Mouse (Mus musculus) forebrain, embryonic 15.5 days (tissue): ENCODE measurements around the gene Tjap1. TPM values are rescaled to one million over a fixed set of nuclear protein-coding genes. Genes with fewer than 3 reads are reported as not detected.

Experiments used
- ATAC-seq: fragments of 200-750 bp; cut with Nextera tagmentation; replicated peaks from 2 replicates; pipeline ENCODE4 v1.8.0; 2017; ENCODE audit warnings: mild to moderate bottlenecking, moderate TSS enrichment, moderate library complexity
- H3K27ac ChIP-seq: fragments of 300-500 bp; sonication (generic); replicated peaks from 2 replicates; pipeline ENCODE4 v1.5.1; 2015; ENCODE audit warnings: mild to moderate bottlenecking, inconsistent platforms
- H3K27me3 ChIP-seq: fragments of 300-500 bp; sonication (generic); 2 replicates; pipeline ENCODE4 v1.6.1; 2015; ENCODE audit warnings: inconsistent platforms
- H3K36me3 ChIP-seq: fragments of 300-500 bp; sonication (generic); 2 replicates; pipeline ENCODE4 v1.6.1; 2015; ENCODE audit warnings: mild to moderate bottlenecking, inconsistent platforms
- H3K4me1 ChIP-seq: fragments of 300-500 bp; sonication (generic); 2 replicates; pipeline ENCODE4 v1.6.1; 2015; ENCODE audit warnings: inconsistent platforms
- H3K4me2 ChIP-seq: fragments of 300-500 bp; sonication (generic); replicated peaks from 2 replicates; pipeline ENCODE4 v1.6.1; 2015; ENCODE audit warnings: mild to moderate bottlenecking, inconsistent platforms
- H3K4me3 ChIP-seq: fragments of 300-500 bp; sonication (generic); 2 replicates; pipeline ENCODE4 v1.5.1; 2015; ENCODE audit warnings: mild to moderate bottlenecking, inconsistent platforms
- H3K9ac ChIP-seq: fragments of 300-500 bp; sonication (generic); replicated peaks from 2 replicates; pipeline ENCODE4 v1.6.1; 2015; ENCODE audit warnings: mild to moderate bottlenecking, inconsistent platforms
- H3K9me3 ChIP-seq: fragments of 300-500 bp; sonication (generic); 2 replicates; pipeline ENCODE4 v1.6.1; 2016; ENCODE audit warnings: inconsistent platforms
- WGBS: fragments of 180-500 bp; shearing (Covaris S2); methylation state at CpG from one replicate; pipeline ENCODE4 v1.1.7; 2015; ENCODE audit warnings: mixed read lengths; 5-methylcytosine and 5-hydroxymethylcytosine counted together
- polyA plus RNA-seq: library from polyadenylated mRNA; unstranded; fragments of >200 nt; fragmentation: Nextera tagmentation; extraction: Ambion mirVana; gene quantifications from 2 replicates; pipeline ENCODE4 v1.2.1, GENCODE M21; 2015

Tjap1 gene
- polyA plus RNA-seq, 1 experiment from 2014 or later: 31.5 TPM

- 91% methylated on average over 9 of the region's 9 CpGs for WGBS
- H3K27me3 ChIP-seq: peaks cover 3% of the 10 kb centered on the region; the same call in 1 of the 2 replicates
- peaks cover 6% of the 10 kb centered on the region; the same call in 1 of the 2 replicates for H3K36me3 ChIP-seq
These were observed 21.4 kb upstream of the Tjap1 start for GRCm38 (mm10) chr17:46304184-46304583.

GRCm38 (mm10) chr17:46301892-46302291, 19.1 kb upstream of the Tjap1 start:
- no peaks in the 10 kb centered on the region for H3K9me3 ChIP-seq
- peaks cover 15% of the 10 kb centered on the region for H3K4me1 ChIP-seq
- no peak overlapping the region for H3K9ac ChIP-seq
- WGBS: 78% methylated on average over 12 of the region's 12 CpGs
- H3K4me3 ChIP-seq: no peak overlapping the region
- H3K27me3 ChIP-seq: peaks cover 6% of the 10 kb centered on the region
- ATAC-seq: no peak
- H3K36me3 ChIP-seq: peaks cover 6% of the 10 kb centered on the region; the same call in 1 of the 2 replicates
- no peak overlapping the region for H3K4me2 ChIP-seq
- no peak overlapping the region for H3K27ac ChIP-seq

More at GRCm38 (mm10) chr17:46304184-46304583, 21.4 kb upstream of the Tjap1 start:
- H3K9ac ChIP-seq: no peak overlapping the region
- no peak overlapping the region for H3K27ac ChIP-seq
- no peak for ATAC-seq
- H3K4me3 ChIP-seq: no peak overlapping the region
- no peaks in the 10 kb centered on the region for H3K4me1 ChIP-seq
- H3K4me2 ChIP-seq: no peak overlapping the region
- H3K9me3 ChIP-seq: no peaks in the 10 kb centered on the region

DNA sequence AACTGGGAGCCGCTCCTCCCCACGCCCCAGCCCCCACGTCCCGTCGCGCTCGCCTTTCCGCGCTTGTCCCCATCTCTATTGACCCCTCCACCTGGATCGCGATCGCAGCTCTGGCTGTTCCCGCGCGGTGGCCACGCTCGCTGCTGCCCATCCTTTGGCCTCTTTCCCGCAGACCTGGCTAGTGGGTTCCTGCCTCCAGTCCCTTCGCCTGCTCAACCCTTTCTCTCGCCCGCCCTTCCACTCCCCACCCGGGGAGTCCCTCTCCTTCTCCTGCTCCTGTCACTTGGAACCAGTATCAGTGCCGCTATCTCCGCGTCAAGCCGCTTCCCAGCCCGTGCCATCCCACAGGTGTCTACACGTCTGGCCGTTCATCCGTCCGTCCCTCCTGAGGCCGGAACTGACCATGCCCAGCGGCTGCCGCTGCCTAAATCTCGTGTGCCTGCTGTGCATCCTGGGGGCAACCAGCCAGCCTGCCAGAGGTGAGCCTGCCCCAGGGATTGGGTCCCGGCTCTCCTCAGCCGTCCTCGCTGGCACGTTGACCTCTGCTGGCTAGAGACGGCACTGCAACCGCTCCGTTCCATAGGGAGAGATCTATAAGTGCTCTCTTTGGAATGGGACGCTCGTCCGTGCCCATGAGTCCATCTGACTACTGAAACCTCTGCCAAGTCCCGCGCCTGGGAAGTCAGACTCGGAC, 15.5 kb upstream of the Tjap1 start:
- peak overlapping the region; percentile 57 for H3K4me3 ChIP-seq
- peak overlapping the region; percentile 54 for H3K27ac ChIP-seq
- H3K4me2 ChIP-seq: peak overlapping the region; percentile 93
- peaks cover 32% of the 10 kb centered on the region for H3K27me3 ChIP-seq
- peak; percentile 80 for ATAC-seq
- H3K9me3 ChIP-seq: no peaks in the 10 kb centered on the region
- WGBS: under 1% methylated on average over 44 of the region's 48 CpGs
- peaks cover 4% of the 10 kb centered on the region; the same call in 1 of the 2 replicates for H3K36me3 ChIP-seq
- peaks cover 18% of the 10 kb centered on the region for H3K4me1 ChIP-seq
- H3K9ac ChIP-seq: peak overlapping the region; percentile 63

GRCm38 (mm10) chr17:46297364-46298219, 14.8 kb upstream of the Tjap1 start, which contains the start of gene Dlk2:
Dlk2 (plus strand) TSS chr17:46297421.
- Histone ChIP-seq H3K36me3 (peaks cover 4% of the 10 kb centered on the region; the same call in 1 of the 2 replicates), H3K4me3 (peak within 1 kb of the TSS; percentile 57), H3K4me1 (peaks cover 18% of the 10 kb centered on the region), H3K9me3 (no peaks in the 10 kb centered on the region), H3K4me2 (peak within 1 kb of the TSS; percentile 93), H3K27ac (peak within 1 kb of the TSS; percentile 54), H3K9ac (peak within 1 kb of the TSS; percentile 63), H3K27me3 (peaks cover 35% of the 10 kb centered on the region)
- peak; percentile 59 for ATAC-seq
- under 1% methylated on average over 68 of the region's 86 CpGs for WGBS

DNA sequence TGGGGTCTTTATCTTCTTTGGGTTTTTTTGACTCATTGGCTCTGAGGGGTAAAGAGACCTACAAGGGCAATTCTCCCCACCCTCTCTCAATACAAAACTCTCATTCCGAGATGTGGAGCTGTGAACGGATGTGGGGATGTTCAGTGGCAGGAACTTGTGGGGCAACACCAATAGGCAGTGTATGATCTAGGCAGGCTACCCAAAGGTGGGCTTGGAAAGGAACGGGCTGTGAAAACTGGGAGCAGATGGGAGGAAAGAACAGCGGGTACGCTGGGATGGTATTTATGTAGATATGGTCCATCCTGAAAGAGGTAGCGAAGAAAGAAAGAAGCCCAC, 14.2 kb upstream of the Tjap1 start:
- peak; percentile 30 for ATAC-seq
- H3K27me3 ChIP-seq: peaks cover 40% of the 10 kb centered on the region

GRCm38 (mm10) chr17:46296601-46297000, 13.8 kb upstream of the Tjap1 start:
- H3K4me2 ChIP-seq: peak overlapping the region; percentile 93; the same call in 1 of the 2 replicates
- H3K9me3 ChIP-seq: no peaks in the 10 kb centered on the region
- H3K27me3 ChIP-seq: peaks cover 40% of the 10 kb centered on the region
- H3K9ac ChIP-seq: peak overlapping the region; percentile 63; the same call in 1 of the 2 replicates
- no peaks in the 10 kb centered on the region for H3K36me3 ChIP-seq
- H3K4me1 ChIP-seq: peaks cover 18% of the 10 kb centered on the region
- WGBS: 44% methylated on average over 6 of the region's 6 CpGs
- H3K4me3 ChIP-seq: peak overlapping the region; percentile 57; the same call in 1 of the 2 replicates
- peak overlapping the region; percentile 54; the same call in 1 of the 2 replicates for H3K27ac ChIP-seq
- ATAC-seq: no peak

More for the DNA sequence above, 14.2 kb upstream of the Tjap1 start:
- Histone ChIP-seq H3K4me1 (peaks cover 18% of the 10 kb centered on the region), H3K36me3 (no peaks in the 10 kb centered on the region), H3K9ac (peak overlapping the region; percentile 63), H3K4me2 (peak overlapping the region; percentile 93), H3K27ac (peak overlapping the region; percentile 54), H3K4me3 (peak overlapping the region; percentile 57), H3K9me3 (no peaks in the 10 kb centered on the region)
- 13% methylated on average over 6 of the region's 6 CpGs for WGBS

DNA sequence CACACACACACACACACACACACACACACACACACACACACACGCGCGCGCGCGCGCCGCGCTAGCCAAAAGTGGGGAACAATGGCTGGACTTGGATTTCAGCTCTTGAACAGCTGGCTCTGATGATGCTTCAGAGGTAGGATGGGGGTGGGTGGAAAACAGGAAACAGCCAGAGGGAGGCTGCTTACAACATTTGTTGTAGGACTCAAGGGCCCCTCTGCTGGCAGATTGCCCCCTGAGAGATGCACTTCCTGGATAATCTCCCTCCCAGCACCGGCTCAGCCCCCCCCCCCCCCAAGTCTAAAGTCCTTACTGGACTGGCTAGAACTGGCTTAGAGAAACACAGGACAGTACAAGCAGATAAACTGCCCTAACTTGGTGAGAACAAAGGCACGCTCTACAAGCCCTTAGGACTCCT, 4.9 kb upstream of the Tjap1 start:
- H3K4me3 ChIP-seq: no peak overlapping the region
- H3K4me1 ChIP-seq: peaks cover 6% of the 10 kb centered on the region
- no peak overlapping the region for H3K9ac ChIP-seq
- H3K9me3 ChIP-seq: no peaks in the 10 kb centered on the region
- 76% methylated on average over 11 of the region's 11 CpGs for WGBS
- peaks cover 5% of the 10 kb centered on the region; the same call in 1 of the 2 replicates for H3K27me3 ChIP-seq
- no peak overlapping the region for H3K4me2 ChIP-seq
- H3K36me3 ChIP-seq: no peaks in the 10 kb centered on the region
- no peak for ATAC-seq
- no peak overlapping the region for H3K27ac ChIP-seq

GRCm38 (mm10) chr17:46285407-46285806, 2.6 kb upstream of the Tjap1 start:
- WGBS: 75% methylated on average over 6 of the region's 6 CpGs
- no peak overlapping the region; the same call in 1 of the 2 replicates for H3K9ac ChIP-seq
- H3K4me3 ChIP-seq: no peak overlapping the region
- no peak for ATAC-seq
- H3K9me3 ChIP-seq: no peaks in the 10 kb centered on the region
- no peak overlapping the region for H3K4me2 ChIP-seq
- no peaks in the 10 kb centered on the region for H3K36me3 ChIP-seq
- H3K27ac ChIP-seq: no peak overlapping the region
- H3K4me1 ChIP-seq: peaks cover 24% of the 10 kb centered on the region
- no peaks in the 10 kb centered on the region for H3K27me3 ChIP-seq

- no peaks in the 10 kb centered on the region for H3K27me3 ChIP-seq
- H3K27ac ChIP-seq: no peak overlapping the region
- 70% methylated on average over 7 of the region's 7 CpGs for WGBS
- H3K36me3 ChIP-seq: 0 out of 2 replicates have a peak, but pooled peaks cover 4% of the 10 kb centered on the region
- peaks cover 24% of the 10 kb centered on the region for H3K4me1 ChIP-seq
- H3K4me3 ChIP-seq: no peak overlapping the region
- H3K9me3 ChIP-seq: no peaks in the 10 kb centered on the region
- no peak for ATAC-seq
- no peak overlapping the region for H3K4me2 ChIP-seq
- H3K9ac ChIP-seq: no peak overlapping the region
These were observed 1.8 kb upstream of the Tjap1 start for GRCm38 (mm10) chr17:46284653-46285052.

DNA sequence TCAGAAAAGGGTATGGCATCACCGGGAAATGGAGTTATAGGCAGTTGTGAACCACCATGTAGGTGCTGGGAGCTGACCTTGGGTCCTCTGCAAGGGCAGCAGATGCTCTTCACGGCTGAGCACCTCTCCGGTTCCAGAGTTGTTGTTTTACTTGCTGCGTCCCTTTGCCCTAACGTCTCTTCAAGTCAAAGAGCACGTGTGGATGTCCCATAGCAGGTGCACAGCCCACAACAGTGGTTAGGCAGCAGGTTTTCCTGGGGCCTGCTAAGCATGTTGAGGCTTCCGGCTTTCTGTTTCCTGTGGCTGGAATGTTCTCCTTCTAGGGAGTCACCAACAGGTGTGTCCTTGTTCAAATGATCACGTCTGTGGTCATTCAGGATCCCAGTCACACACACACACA, 1.1 kb upstream of the Tjap1 start:
- Histone ChIP-seq H3K36me3 (peaks cover 9% of the 10 kb centered on the region; the same call in 1 of the 2 replicates), H3K4me3 (no peak overlapping the region), H3K4me2 (no peak overlapping the region), H3K9ac (no peak overlapping the region), H3K9me3 (no peaks in the 10 kb centered on the region), H3K4me1 (peaks cover 24% of the 10 kb centered on the region), H3K27ac (no peak overlapping the region), H3K27me3 (no peaks in the 10 kb centered on the region)
- ATAC-seq: no peak
- 87% methylated on average over 8 of the region's 8 CpGs for whole genome bisulfite sequencing

DNA sequence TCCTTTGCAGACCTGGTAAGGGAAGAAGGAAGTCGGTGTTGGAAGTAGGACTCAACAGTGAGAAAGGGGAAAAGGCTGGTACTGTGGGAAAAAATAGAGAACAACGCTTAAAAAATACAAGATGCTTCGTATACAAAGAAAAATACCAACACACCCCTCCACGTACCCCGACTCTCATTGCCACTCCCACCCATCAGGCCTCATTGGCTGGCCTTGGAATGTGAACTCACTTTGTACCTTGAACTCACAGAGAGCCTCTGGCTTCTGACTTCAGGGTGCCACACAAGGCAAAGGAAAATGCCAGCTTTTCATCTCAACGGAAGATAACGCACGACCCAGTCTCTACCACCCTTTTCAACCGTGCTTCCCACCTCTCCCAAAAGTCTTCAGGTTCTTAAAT, 314 bp upstream of the Tjap1 start:
- peak overlapping the region; percentile 67 for H3K4me3 ChIP-seq
- H3K9me3 ChIP-seq: no peaks in the 10 kb centered on the region
- peak overlapping the region; percentile 66 for H3K9ac ChIP-seq
- H3K4me2 ChIP-seq: peak overlapping the region; percentile 98
- peaks cover 24% of the 10 kb centered on the region for H3K4me1 ChIP-seq
- WGBS: 23% methylated on average over 9 of the region's 9 CpGs
- peak; percentile 75 for ATAC-seq
- peaks cover 12% of the 10 kb centered on the region; the same call in 1 of the 2 replicates for H3K36me3 ChIP-seq
- no peaks in the 10 kb centered on the region for H3K27me3 ChIP-seq
- H3K27ac ChIP-seq: peak overlapping the region; percentile 75
